ENCODE assay signal across 10 mouse cellular contexts in the genomic region with DNA sequence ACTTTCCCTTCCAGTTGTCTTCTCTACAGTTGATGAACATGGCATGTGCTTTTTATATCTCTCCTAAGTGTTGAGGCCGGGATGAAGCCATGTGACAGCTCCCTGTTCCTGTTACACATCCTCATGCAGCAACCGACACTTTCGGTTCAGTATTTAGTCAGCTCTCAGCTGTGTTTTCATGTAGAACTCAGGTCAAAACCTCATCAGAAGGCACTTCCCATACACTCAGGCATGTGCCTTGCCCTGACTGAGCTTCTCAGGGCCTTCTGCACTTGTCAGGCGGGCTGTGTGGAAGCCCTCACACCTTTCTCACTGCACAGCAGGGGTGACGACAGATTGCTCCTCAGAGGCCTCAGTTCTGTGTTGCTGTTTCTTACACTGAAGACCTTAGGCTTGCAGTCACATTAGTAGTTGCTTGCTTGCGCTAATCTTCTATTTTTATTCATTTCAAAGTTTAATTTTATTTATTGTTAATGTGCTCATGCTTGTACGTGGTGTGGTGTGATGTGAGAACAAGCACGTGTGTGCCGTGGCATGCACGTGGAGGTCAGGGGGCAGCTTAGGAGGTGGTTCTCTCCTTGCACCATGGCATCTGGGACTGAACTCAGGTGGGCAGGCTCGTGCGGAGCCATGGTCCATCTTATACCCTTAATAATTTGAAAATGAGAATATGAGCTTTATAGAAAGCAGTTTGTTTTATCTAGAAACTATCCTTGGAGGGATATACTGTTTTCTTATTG. TPM values are rescaled to one million over a fixed set of nuclear protein-coding genes. Genes with fewer than 3 reads are reported as not detected.
DNase-seq lines count a peak whose midpoint lies in the region; ATAC-seq and TF ChIP-seq lines count a peak whose summit lies in the region.
"Had no signal": no experiment of that assay in that cellular context is flagged by ENCODE, and none has a peak within 500 bp of the region (broad histone marks: within the 10 kb centered on the region; RNA-seq: fewer than 3 reads in every experiment).

No protein-coding gene starts in this region.

- H3K4me1 ChIP-seq in midbrain, embryonic 11.5 days (ENCODE audit: control insufficient read depth, insufficient read depth, low read length) = no peaks in the 10 kb centered on the region
- no peaks in the 10 kb centered on the region for H3K4me1 ChIP-seq in midbrain, embryonic 10.5 days
- H3K4me1 ChIP-seq in heart, postnatal 0 days (ENCODE audit: control insufficient read depth, insufficient read depth) = peaks cover 26% of the 10 kb centered on the region

- H3K9ac ChIP-seq in midbrain, embryonic 11.5 days (ENCODE audit: low read length) = no peak overlapping the region
- peak overlapping the region; percentile 19; the same call in 1 of the 2 replicates for H3K9ac ChIP-seq in heart, postnatal 0 days (replicated peaks; ENCODE audit: low read depth, low read length)
- H3K9ac ChIP-seq: embryonic facial prominence, embryonic 12.5 days had no signal

- no peak for TF ChIP-seq EP300 in heart, postnatal 0 days (IDR thresholded peaks at IDR 0.05; ENCODE audit: low read depth)

- H3K27me3 ChIP-seq in midbrain, embryonic 11.5 days (ENCODE audit: control insufficient read depth, insufficient read depth, low read length) = no peaks in the 10 kb centered on the region
- no peaks in the 10 kb centered on the region for H3K27me3 ChIP-seq in midbrain, embryonic 10.5 days (ENCODE audit: low read depth, poor library complexity, severe bottlenecking)
- H3K27me3 ChIP-seq in heart, postnatal 0 days (ENCODE audit: control insufficient read depth, insufficient read depth, low read length) = no peaks in the 10 kb centered on the region
- H3K27me3 ChIP-seq: embryonic facial prominence, embryonic 12.5 days had no signal

- peak; percentile 56 for ATAC-seq in frontal cortex, adult (ENCODE audit: low TSS enrichment)
- no peak for ATAC-seq in midbrain, embryonic 11.5 days (ENCODE audit: low FRiP score)
- ATAC-seq in heart, postnatal 0 days (ENCODE audit: insufficient read depth, low read depth) = peak; percentile 74
- ATAC-seq in erythroblast, adult 5-6 weeks (replicated peaks; ENCODE audit: low FRiP score, poor library complexity, severe bottlenecking) = no peak
- ATAC-seq: CD4-positive, CD25-positive, alpha-beta regulatory T cell, adult 4 months had no signal

- no peak for DNase-seq in frontal cortex, postnatal 14 days (ENCODE audit: low spot score in 2 of 2)
- peak; percentile 37 for DNase-seq in midbrain, embryonic 11.5 days (ENCODE audit: low spot score, missing footprints)
- DNase-seq in midbrain, embryonic 10.5 days (ENCODE audit: low spot score) = no peak
- DNase-seq in heart, postnatal 0 days (ENCODE audit: low spot score) = peak; percentile 50
- peak; percentile 27 for DNase-seq in thymus, postnatal 14 days
- DNase-seq in gastrocnemius, adult 8-10 months (ENCODE audit: low spot score in 2 of 2) = no peak

- no peak overlapping the region for H3K4me2 ChIP-seq in midbrain, embryonic 11.5 days
- H3K4me2 ChIP-seq in heart, postnatal 0 days (ENCODE audit: low read depth, low read length) = peak overlapping the region; percentile 44
- H3K4me2 ChIP-seq: embryonic facial prominence, embryonic 12.5 days had no signal

- no peak overlapping the region for H3K4me3 ChIP-seq in midbrain, embryonic 11.5 days (ENCODE audit: low read depth, low read length)
- no peak overlapping the region for H3K4me3 ChIP-seq in midbrain, embryonic 10.5 days
- no peak overlapping the region for H3K4me3 ChIP-seq in heart, postnatal 0 days (ENCODE audit: low read depth, low read length)
- H3K4me3 ChIP-seq: embryonic facial prominence, embryonic 12.5 days had no signal

- H3K27ac ChIP-seq in midbrain, embryonic 11.5 days (ENCODE audit: low read depth, low read length) = no peak overlapping the region
- H3K27ac ChIP-seq in midbrain, embryonic 10.5 days (replicated peaks) = no peak overlapping the region
- H3K27ac ChIP-seq in heart, postnatal 0 days (ENCODE audit: low read depth) = peak overlapping the region; percentile 83
- H3K27ac ChIP-seq: embryonic facial prominence, embryonic 12.5 days had no signal

- H3K36me3 ChIP-seq in midbrain, embryonic 11.5 days (ENCODE audit: control insufficient read depth, insufficient read depth, low read length) = no peaks in the 10 kb centered on the region
- H3K36me3 ChIP-seq in midbrain, embryonic 10.5 days = no peaks in the 10 kb centered on the region
- H3K36me3 ChIP-seq in heart, postnatal 0 days (replicated peaks; ENCODE audit: control insufficient read depth, insufficient read depth, low read length) = no peaks in the 10 kb centered on the region
- H3K36me3 ChIP-seq: embryonic facial prominence, embryonic 12.5 days had no signal

- WGBS in midbrain, embryonic 11.5 days = 76% methylated on average over 12 of the region's 12 CpGs
- WGBS in midbrain, embryonic 10.5 days = 76% methylated on average over 12 of the region's 12 CpGs
- WGBS in heart, postnatal 0 days = 33% methylated on average over 12 of the region's 12 CpGs

- no peak for TF ChIP-seq CTCF in heart, postnatal 0 days (IDR thresholded peaks at IDR 0.05; ENCODE audit: low read depth)

- no peaks in the 10 kb centered on the region for H3K9me3 ChIP-seq in midbrain, embryonic 11.5 days (ENCODE audit: control insufficient read depth, low read length)
- H3K9me3 ChIP-seq in midbrain, embryonic 10.5 days (replicated peaks) = no peaks in the 10 kb centered on the region
- no peaks in the 10 kb centered on the region for H3K9me3 ChIP-seq in heart, postnatal 0 days (replicated peaks; ENCODE audit: control insufficient read depth, low read length)
- H3K9me3 ChIP-seq: embryonic facial prominence, embryonic 12.5 days had no signal

RNA-seq across cellular contexts. Expression of a gene that starts 30.5 kb away (rescaled TPM):
- 6.9 and 7.2 TPM in 2 replicates for polyA plus RNA-seq in midbrain, embryonic 11.5 days (2014; fragmentation: Nextera tagmentation; extraction: Ambion mirVana)
- 4.2 TPM in 2 replicates for polyA plus RNA-seq in midbrain, embryonic 10.5 days (2016; fragmentation: Nextera tagmentation; extraction: Ambion mirVana)
- 9.0 and 11.4 TPM in 2 replicates for total RNA-seq in heart, postnatal 0 days (2014; rRNA removed; ENCODE audit: low replicate concordance)
- polyA plus RNA-seq in heart, postnatal 0 days (2015; fragmentation: Nextera tagmentation; extraction: Ambion mirVana) = 1.8 and 1.9 TPM in 2 replicates
- 1 to 10 TPM; 5.7 to 9.6 (median 8.3) TPM for total RNA-seq in gastrocnemius, adult 8-10 months (2022)
- total RNA-seq in erythroblast, adult 5-6 weeks (2015; ENCODE audit: low replicate concordance) = 1.0 and 1.9 TPM in 2 replicates
- 1.1 and 1.3 TPM in 2 replicates for total RNA-seq in erythroblast, adult 5-6 weeks (2017; ENCODE audit: low replicate concordance)
- polyA plus RNA-seq: CD4-positive, CD25-positive, alpha-beta regulatory T cell, adult 4 months had no signal

Comparison
In these comparisons a context has a peak if more than half of its experiments do, and no peak if none do; other contexts are left out.
1. DNase-seq: peak in midbrain, embryonic 11.5 days (single experiment), heart, postnatal 0 days (single experiment) and thymus, postnatal 14 days (single experiment); none in frontal cortex, postnatal 14 days (0 of 2), midbrain, embryonic 10.5 days (single experiment) and gastrocnemius, adult 8-10 months (0 of 2).
2. ATAC-seq: peak in frontal cortex, adult (single experiment) and heart, postnatal 0 days (single experiment); none in midbrain, embryonic 11.5 days (single experiment) and erythroblast, adult 5-6 weeks (single experiment).